ENCODE assay signal across 8 mouse cellular contexts in the genomic region with DNA sequence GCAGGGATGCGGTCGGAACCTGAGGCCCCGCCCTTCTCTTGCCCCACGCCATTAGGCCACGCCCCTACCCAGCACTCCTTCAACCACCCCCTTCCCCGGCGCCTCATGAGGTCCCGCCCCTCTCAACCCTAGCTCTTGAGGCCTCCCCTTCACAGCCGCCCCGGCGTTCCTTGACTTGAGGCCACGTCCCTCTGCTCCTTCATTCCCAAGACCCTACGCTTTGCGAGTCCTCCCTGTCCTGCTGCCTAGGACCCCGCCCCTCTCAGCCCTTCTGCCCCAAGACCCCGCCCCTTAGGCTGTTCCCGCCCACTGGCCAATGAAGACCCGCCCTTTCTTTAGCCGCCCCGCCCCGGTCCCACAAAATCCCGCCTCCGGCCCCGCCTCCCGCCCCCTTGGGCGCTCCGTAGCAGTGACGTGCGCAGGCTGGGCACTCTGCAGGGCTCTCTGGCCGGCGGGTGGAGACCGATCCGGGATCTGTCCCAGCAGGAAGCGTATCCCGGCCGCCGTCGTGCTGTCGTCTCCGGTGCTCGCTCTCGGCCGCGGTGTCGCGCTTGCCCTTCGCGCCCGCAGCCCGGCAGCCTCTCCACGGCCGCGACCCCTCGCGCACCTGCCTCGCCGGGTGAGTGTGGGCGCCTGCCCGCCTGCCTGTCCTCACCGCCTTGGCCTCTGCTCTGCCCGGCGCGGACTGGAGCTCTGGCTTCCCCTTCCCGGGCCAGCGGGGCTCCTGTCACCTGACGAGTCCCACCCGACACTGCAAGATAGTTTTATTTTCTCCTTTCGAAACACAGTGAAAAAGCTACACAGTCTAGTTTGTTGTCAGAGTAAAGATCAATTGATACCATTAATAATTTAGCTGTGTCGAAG. TPM values are rescaled to one million over a fixed set of nuclear protein-coding genes. Genes with fewer than 3 reads are reported as not detected.
DNase-seq lines count a peak whose midpoint lies in the region; ATAC-seq lines count a peak whose summit lies in the region.

TSS of gene Myo6 (plus strand) at position 421 of the 864 bp plus-strand sequence.

- peak within 1 kb of the TSS; percentile 96 for H3K27ac ChIP-seq in intestine, embryonic 15.5 days

- peaks cover 7% of the 10 kb centered on the region for H3K4me1 ChIP-seq in intestine, embryonic 15.5 days (replicated peaks)

- H3K9ac ChIP-seq in intestine, embryonic 15.5 days, result peak within 1 kb of the TSS; percentile 91

- no peaks in the 10 kb centered on the region for H3K36me3 ChIP-seq in intestine, embryonic 15.5 days

- no peaks in the 10 kb centered on the region for H3K27me3 ChIP-seq in intestine, embryonic 15.5 days (replicated peaks)

- H3K9me3 ChIP-seq in intestine, embryonic 15.5 days, result no peaks in the 10 kb centered on the region

- under 1% methylated on average over 68 of the region's 69 CpGs for WGBS in intestine, embryonic 15.5 days

- ATAC-seq in intestine, embryonic 15.5 days, result peak; percentile 97
- ATAC-seq in megakaryocyte-erythroid progenitor cell, adult 5-6 weeks (replicated peaks; ENCODE audit: low FRiP score, low TSS enrichment, poor library complexity, severe bottlenecking), result peak; percentile 93

- peak within 1 kb of the TSS; percentile 88 for H3K4me3 ChIP-seq in intestine, embryonic 15.5 days (replicated peaks)

- peak within 1 kb of the TSS; percentile 81 for H3K4me2 ChIP-seq in intestine, embryonic 15.5 days (replicated peaks)

- DNase-seq in adrenal gland, adult 8-10 months, result peak; percentile 90
- DNase-seq in embryo, embryonic 11.5 days (ENCODE audit: low read depth, low spot score), result peak; percentile 82
- peak; percentile 91 to 93 for DNase-seq in gastrocnemius, postnatal 36 days
- DNase-seq in left cerebral cortex, postnatal 14 days (ENCODE audit: low spot score in 2 of 2), result peak; percentile 84 to 94
- DNase-seq in right cerebral cortex, postnatal 14 days, result peak; percentile 95
- peak; percentile 93 for DNase-seq in urinary bladder, postnatal 25 days (ENCODE audit: low spot score)

- intact Hi-C loops in gastrocnemius, postnatal 36 days (cut with DNase I), result no loop called here
- intact Hi-C loops in left cerebral cortex, postnatal 14 days (cut with DNase I), result loop anchor here (5.0 to 10.0 kb wide), 2 partner anchors 37 to 80 kb away; no protein-coding TSS in a partner anchor

RNA-seq across cellular contexts. Expression of gene Myo6, which starts in this region (rescaled TPM):
- total RNA-seq in adrenal gland, adult 8-10 months (2022), result 10 to 100 TPM; 27.8 to 51.3 (median 42.8) TPM
- 1 to 10 TPM; 6.4 to 8.3 TPM for total RNA-seq in gastrocnemius, postnatal 36 days (2021)
- polyA plus RNA-seq in intestine, embryonic 15.5 days (2015; fragmentation: Nextera tagmentation; extraction: Ambion mirVana), result 64.7 and 71.9 TPM in 2 replicates
- 10 to 100 TPM; 57.5 to 60.0 TPM for total RNA-seq in left cerebral cortex, postnatal 14 days (2021)
- 0.72 and 9.1 TPM in 2 replicates for total RNA-seq in megakaryocyte-erythroid progenitor cell, adult 5-6 weeks (2014; fragmentation: Nextera tagmentation)
- 4.9 and 8.4 TPM in 2 replicates for total RNA-seq in megakaryocyte-erythroid progenitor cell, adult 5-6 weeks (2017)

Comparison
In these comparisons a context has a peak if more than half of its experiments do, and no peak if none do; other contexts are left out.
1. Peak in every context shown above with its lines: DNase-seq, ATAC-seq, H3K4me3 ChIP-seq and H3K27ac ChIP-seq.